Mouse (Mus musculus): Measurements from ENCODE around the gene Rab3il1. TPM values are rescaled to one million over a fixed set of nuclear protein-coding genes. Genes with fewer than 3 reads are reported as not detected.

Rab3il1 gene
- polyA plus RNA-seq, 1 experiment, result not detected

DNA sequence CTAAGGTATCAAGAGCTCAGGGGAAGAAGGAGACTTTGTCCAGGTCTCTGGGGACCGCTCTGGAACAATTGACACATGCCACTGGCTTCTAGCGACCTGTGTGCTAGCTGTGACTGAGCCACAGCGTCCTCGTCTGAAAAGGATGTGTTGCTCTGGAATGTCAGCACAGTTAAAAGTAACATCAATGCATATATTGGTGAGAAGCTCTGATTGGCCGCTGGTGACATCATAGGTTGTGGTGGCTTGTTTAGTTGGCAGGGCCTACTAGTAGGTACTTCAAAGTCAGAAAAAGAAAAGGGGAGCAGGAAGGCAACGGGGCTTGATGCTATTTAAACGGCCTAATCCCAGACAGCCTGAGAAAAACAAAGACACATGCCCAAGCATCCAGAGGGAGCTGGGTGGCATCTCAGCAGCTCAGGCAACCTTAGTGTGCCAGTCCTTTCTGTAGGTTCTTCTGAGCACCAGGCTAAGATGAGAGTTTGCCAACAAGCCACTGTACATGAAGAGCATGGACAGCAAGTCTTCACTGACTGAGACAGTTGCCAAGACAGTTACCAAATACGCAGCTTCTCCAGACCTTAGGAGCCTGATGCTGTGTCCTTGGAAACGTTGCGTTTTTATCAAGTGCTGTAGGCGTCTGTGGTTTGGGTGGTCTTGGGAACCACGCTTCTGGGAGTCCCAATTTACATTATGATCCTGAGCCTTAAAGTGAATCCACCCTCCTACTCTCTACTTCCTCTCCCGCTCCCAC, 2.6 kb upstream of the Rab3il1 start:
- WGBS, result 70% methylated on average over 13 of the region's 13 CpGs
- Histone ChIP-seq H3K4me3 (ENCODE audit: insufficient read depth, low read depth, low read length) (no peak overlapping the region), H3K4me1 (ENCODE audit: control insufficient read depth, insufficient read depth, low read length) (no peaks in the 10 kb centered on the region), H3K27ac (ENCODE audit: insufficient read depth, low read depth, low read length) (no peak overlapping the region)
- TF ChIP-seq CTCF (IDR thresholded peaks at IDR 0.05; ENCODE audit: insufficient read depth, low read depth, low read length) (no peak), POLR2A (IDR thresholded peaks at IDR 0.05; ENCODE audit: insufficient read depth, low read depth, low read length) (no peak)

- H3K27ac ChIP-seq (ENCODE audit: insufficient read depth, low read depth, low read length), result no peak overlapping the region
- 23% methylated on average over 3 of the region's 3 CpGs for WGBS
- no peak overlapping the region for H3K4me3 ChIP-seq (ENCODE audit: insufficient read depth, low read depth, low read length)
- H3K4me1 ChIP-seq (ENCODE audit: control insufficient read depth, insufficient read depth, low read length), result no peaks in the 10 kb centered on the region
- TF ChIP-seq CTCF (IDR thresholded peaks at IDR 0.05; ENCODE audit: insufficient read depth, low read depth, low read length) (no peak), POLR2A (IDR thresholded peaks at IDR 0.05; ENCODE audit: insufficient read depth, low read depth, low read length) (no peak)
Observed at GRCm38 (mm10) chr19:10000330-10000729, 1.1 kb upstream of the Rab3il1 start.

DNA sequence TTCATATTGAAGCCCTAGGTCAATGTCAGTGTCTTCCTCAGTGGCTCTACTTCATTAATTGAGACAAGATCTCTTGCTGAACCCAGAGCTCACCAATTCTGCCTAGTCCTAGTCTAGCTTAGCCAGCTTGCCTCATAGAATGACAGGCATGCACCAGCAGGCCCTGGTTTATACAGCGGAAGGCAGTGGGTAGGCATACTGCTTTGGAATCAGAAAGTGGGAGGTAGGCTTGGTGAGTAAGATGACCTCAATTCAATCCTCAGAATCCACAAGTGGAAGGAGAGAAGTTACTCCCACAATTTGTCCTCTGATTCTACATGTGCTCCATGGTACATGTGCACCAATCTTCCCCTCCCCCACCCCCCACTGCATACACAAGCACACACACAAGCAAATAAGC, 2.2 kb downstream of the Rab3il1 start:
- H3K27ac ChIP-seq (ENCODE audit: insufficient read depth, low read depth, low read length), result no peak overlapping the region
- no peak for TF ChIP-seq POLR2A (IDR thresholded peaks at IDR 0.05; ENCODE audit: insufficient read depth, low read depth, low read length)
- WGBS, result 89% methylated on average over 1 of the region's 1 CpGs
- no peaks in the 10 kb centered on the region for H3K4me1 ChIP-seq (ENCODE audit: control insufficient read depth, insufficient read depth, low read length)
- H3K4me3 ChIP-seq (ENCODE audit: insufficient read depth, low read depth, low read length), result no peak overlapping the region

GRCm38 (mm10) chr19:10011408-10011807, 9.9 kb downstream of the Rab3il1 start:
- H3K4me1 ChIP-seq (ENCODE audit: control insufficient read depth, insufficient read depth, low read length), result no peaks in the 10 kb centered on the region
- WGBS, result 97% methylated on average over 1 of the region's 1 CpGs
- TF ChIP-seq POLR2A (IDR thresholded peaks at IDR 0.05; ENCODE audit: insufficient read depth, low read depth, low read length) (no peak), CTCF (IDR thresholded peaks at IDR 0.05; ENCODE audit: insufficient read depth, low read depth, low read length) (no peak)
- no peak overlapping the region for H3K4me3 ChIP-seq (ENCODE audit: insufficient read depth, low read depth, low read length)
- no peak overlapping the region for H3K27ac ChIP-seq (ENCODE audit: insufficient read depth, low read depth, low read length)

DNA sequence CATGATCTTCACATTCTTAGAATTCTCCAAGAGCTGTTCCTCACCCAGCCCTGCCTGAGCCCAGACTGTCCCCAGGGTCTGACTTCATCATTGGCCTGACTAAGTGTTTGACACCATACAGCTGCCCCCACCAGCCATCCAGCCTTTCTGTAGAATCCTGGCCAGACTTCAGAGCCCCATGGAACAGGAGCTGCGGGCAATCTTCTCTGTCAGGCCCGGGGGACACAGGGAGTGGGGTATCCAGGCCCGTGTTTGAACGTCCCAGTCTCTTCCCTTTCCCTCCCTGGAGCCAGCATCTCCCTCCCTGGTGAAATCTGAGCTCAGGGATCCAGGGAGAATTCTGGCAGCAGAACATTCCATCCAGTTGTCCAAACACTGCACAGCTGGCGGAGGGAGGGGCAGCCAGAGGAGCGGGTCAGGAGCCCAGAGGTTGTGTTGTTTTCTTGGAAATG, 11.4 kb downstream of the Rab3il1 start:
- 69% methylated on average over 6 of the region's 6 CpGs for WGBS
- Histone ChIP-seq H3K27ac (ENCODE audit: insufficient read depth, low read depth, low read length) (no peak overlapping the region), H3K4me1 (ENCODE audit: control insufficient read depth, insufficient read depth, low read length) (peaks cover 3% of the 10 kb centered on the region), H3K4me3 (ENCODE audit: insufficient read depth, low read depth, low read length) (no peak overlapping the region)
- TF ChIP-seq POLR2A (IDR thresholded peaks at IDR 0.05; ENCODE audit: insufficient read depth, low read depth, low read length) (no peak), CTCF (IDR thresholded peaks at IDR 0.05; ENCODE audit: insufficient read depth, low read depth, low read length) (no peak)

DNA sequence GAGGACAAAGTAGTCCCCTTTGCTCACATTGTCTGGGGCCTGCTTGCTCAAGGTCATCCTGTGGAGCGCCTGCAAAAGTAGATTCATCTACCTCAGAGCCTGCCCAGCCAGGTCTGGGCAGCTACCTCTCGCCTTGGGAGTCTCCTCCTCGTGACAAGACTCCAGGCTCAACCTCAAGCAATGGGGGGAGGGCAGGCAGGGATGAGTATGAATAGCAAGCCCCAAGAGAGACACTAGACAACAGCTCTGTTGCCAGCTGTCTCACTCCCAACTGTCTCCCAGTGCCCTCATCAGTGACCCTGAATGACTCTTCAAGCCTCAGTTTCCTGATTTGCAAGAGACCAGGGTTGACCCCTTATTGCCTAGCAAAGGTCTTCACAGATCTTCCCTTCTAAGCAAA, 11.9 kb downstream of the Rab3il1 start:
- 79% methylated on average over 3 of the region's 3 CpGs for WGBS
- Histone ChIP-seq H3K4me3 (ENCODE audit: insufficient read depth, low read depth, low read length) (no peak overlapping the region), H3K27ac (ENCODE audit: insufficient read depth, low read depth, low read length) (no peak overlapping the region), H3K4me1 (ENCODE audit: control insufficient read depth, insufficient read depth, low read length) (peaks cover 8% of the 10 kb centered on the region)
- TF ChIP-seq POLR2A (IDR thresholded peaks at IDR 0.05; ENCODE audit: insufficient read depth, low read depth, low read length), result no peak
- no peak for TF ChIP-seq CTCF (IDR thresholded peaks at IDR 0.05; ENCODE audit: insufficient read depth, low read depth, low read length)

DNA sequence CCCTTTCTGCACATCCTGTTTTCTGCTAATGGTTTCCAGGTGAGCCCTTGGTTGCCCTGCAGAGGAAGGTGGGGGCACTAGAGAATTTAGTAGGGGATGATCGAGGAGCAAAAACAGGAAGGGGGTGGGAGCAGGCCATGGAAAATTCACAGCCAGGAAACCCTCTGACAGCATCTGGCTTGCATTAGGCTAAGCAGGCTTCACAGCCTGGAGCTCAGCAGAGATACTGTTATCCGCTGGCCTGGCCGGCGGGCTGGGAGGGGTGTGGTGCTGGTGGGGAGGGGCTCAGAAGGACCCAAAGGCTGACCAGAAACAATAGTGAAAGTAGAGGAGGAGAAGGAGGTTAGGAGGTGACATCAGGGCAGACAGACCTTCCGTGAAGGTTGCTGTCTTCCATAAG, 12.4 kb downstream of the Rab3il1 start:
- no peak overlapping the region for H3K4me3 ChIP-seq (ENCODE audit: insufficient read depth, low read depth, low read length)
- no peak overlapping the region for H3K27ac ChIP-seq (ENCODE audit: insufficient read depth, low read depth, low read length)
- WGBS, result 69% methylated on average over 5 of the region's 5 CpGs
- peaks cover 9% of the 10 kb centered on the region for H3K4me1 ChIP-seq (ENCODE audit: control insufficient read depth, insufficient read depth, low read length)
- TF ChIP-seq CTCF (IDR thresholded peaks at IDR 0.05; ENCODE audit: insufficient read depth, low read depth, low read length) (no peak), POLR2A (IDR thresholded peaks at IDR 0.05; ENCODE audit: insufficient read depth, low read depth, low read length) (no peak)

- 87% methylated on average over 13 of the region's 13 CpGs for WGBS
- Histone ChIP-seq H3K4me1 (ENCODE audit: control insufficient read depth, insufficient read depth, low read length) (peaks cover 9% of the 10 kb centered on the region), H3K27ac (ENCODE audit: insufficient read depth, low read depth, low read length) (no peak overlapping the region), H3K4me3 (ENCODE audit: insufficient read depth, low read depth, low read length) (no peak overlapping the region)
- no peak for TF ChIP-seq CTCF (IDR thresholded peaks at IDR 0.05; ENCODE audit: insufficient read depth, low read depth, low read length)
- TF ChIP-seq POLR2A (IDR thresholded peaks at IDR 0.05; ENCODE audit: insufficient read depth, low read depth, low read length), result no peak
Observed at GRCm38 (mm10) chr19:10014824-10015223, 13.4 kb downstream of the Rab3il1 start.

GRCm38 (mm10) chr19:10015442-10015841, 14.0 kb downstream of the Rab3il1 start:
- TF ChIP-seq CTCF (IDR thresholded peaks at IDR 0.05; ENCODE audit: insufficient read depth, low read depth, low read length) (no peak), POLR2A (IDR thresholded peaks at IDR 0.05; ENCODE audit: insufficient read depth, low read depth, low read length) (no peak)
- 84% methylated on average over 4 of the region's 4 CpGs for WGBS
- peaks cover 9% of the 10 kb centered on the region for H3K4me1 ChIP-seq (ENCODE audit: control insufficient read depth, insufficient read depth, low read length)
- no peak overlapping the region for H3K4me3 ChIP-seq (ENCODE audit: insufficient read depth, low read depth, low read length)
- no peak overlapping the region for H3K27ac ChIP-seq (ENCODE audit: insufficient read depth, low read depth, low read length)

All from olfactory bulb, adult 2 months (tissue).